Mouse (Mus musculus) testis, adult 2 months (tissue): ENCODE data around the gene Atg10.

Experiments used
- CTCF ChIP-seq: fragments of 200-500 bp; IDR thresholded peaks from 2 replicates; pipeline ENCODE4 v1.5.1; 2012; ENCODE audit warnings: low read depth, mild to moderate bottlenecking, inconsistent platforms, low read length, moderate library complexity; ENCODE audit not compliant: control insufficient read depth, insufficient read depth, insufficient replicate concordance
- POLR2A ChIP-seq: fragments of 200-500 bp; IDR thresholded peaks from 2 replicates; pipeline ENCODE4 v1.6.1; 2012; ENCODE audit warnings: low read depth, mild to moderate bottlenecking, inconsistent platforms, low read length, moderate library complexity; ENCODE audit not compliant: control insufficient read depth

GRCm38 (mm10) chr13:91223063-91223462 is 705 bp downstream of the Atg10 start:
- TF ChIP-seq POLR2A (no peak), CTCF (no peak)
